22 mouse cellular contexts compared by ENCODE assay signal in the genomic region with DNA sequence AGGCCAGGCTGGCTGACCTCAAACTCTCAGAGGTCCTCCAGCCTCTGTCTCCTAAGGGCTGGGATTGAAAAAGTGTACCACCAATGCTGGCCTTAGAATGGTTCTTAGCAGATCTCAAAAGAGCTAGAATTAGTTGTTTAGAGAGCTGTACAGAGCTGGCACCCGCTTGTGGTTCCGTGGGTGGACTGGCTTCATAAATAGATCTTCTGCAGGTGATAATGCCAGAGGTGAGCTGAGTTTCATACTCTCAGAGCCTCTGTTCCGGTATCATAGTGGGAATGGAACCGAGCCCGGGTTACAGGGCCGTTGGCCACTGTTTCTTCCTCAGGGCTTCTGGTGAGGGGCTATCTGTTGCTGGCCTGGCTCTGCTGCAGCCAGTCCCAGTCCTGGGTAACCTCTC. TPM values are rescaled to one million over a fixed set of nuclear protein-coding genes. Genes with fewer than 3 reads are reported as not detected.
DNase-seq lines count a peak whose midpoint lies in the region; ATAC-seq and TF ChIP-seq lines count a peak whose summit lies in the region.
"Had no signal": no experiment of that assay in that cellular context is flagged by ENCODE, and none has a peak within 500 bp of the region (broad histone marks: within the 10 kb centered on the region; RNA-seq: fewer than 3 reads in every experiment).

No protein-coding gene starts in this region.

- intact Hi-C loops in heart, postnatal 36 days (cut with DNase I) = no loop called here

- 92% methylated on average over 6 of the region's 6 CpGs for WGBS in heart, embryonic 10.5 days
- 95% methylated on average over 6 of the region's 6 CpGs for WGBS in embryonic facial prominence, embryonic 10.5 days
- 88% methylated on average over 6 of the region's 6 CpGs for WGBS in small intestine, adult 2 months
- WGBS in kidney, embryonic 16.5 days = 95% methylated on average over 6 of the region's 6 CpGs

- H3K4me2 ChIP-seq in kidney, embryonic 16.5 days (replicated peaks; ENCODE audit: low read depth, low read length) = no peak overlapping the region
- H3K4me2 ChIP-seq: embryonic facial prominence, embryonic 13.5 days; forebrain, embryonic 12.5 days; heart, embryonic 12.5 days; hindbrain, embryonic 15.5 days had no signal

- TF ChIP-seq CTCF in E14TG2a.4 (conservative IDR thresholded peaks at IDR 0.05; ENCODE audit: low read length) = no peak
- TF ChIP-seq CTCF in small intestine, adult 2 months (IDR thresholded peaks at IDR 0.05; ENCODE audit: extremely low read depth, insufficient read length, insufficient replicate concordance, low read depth, low read length) = no peak

- no peak overlapping the region for H3K4me3 ChIP-seq in heart, embryonic 10.5 days
- H3K4me3 ChIP-seq in E14TG2a.4 (replicated peaks; ENCODE audit: low read length) = peak overlapping the region; percentile 37; the same call in 1 of the 2 replicates
- H3K4me3 ChIP-seq in embryonic facial prominence, embryonic 10.5 days = no peak overlapping the region
- H3K4me3 ChIP-seq in small intestine, adult 2 months (ENCODE audit: low read depth, low read length) = no peak overlapping the region
- H3K4me3 ChIP-seq in kidney, embryonic 16.5 days (ENCODE audit: low read length) = no peak overlapping the region
- H3K4me3 ChIP-seq: embryonic facial prominence, embryonic 13.5 days; forebrain, embryonic 12.5 days; heart, adult 2 months; heart, embryonic 12.5 days; hindbrain, embryonic 15.5 days had no signal

- no peak for TF ChIP-seq POLR2A in small intestine, adult 2 months (IDR thresholded peaks at IDR 0.05; ENCODE audit: low read depth, low read length)

- H3K4me1 ChIP-seq in heart, embryonic 10.5 days = peaks cover 39% of the 10 kb centered on the region
- peaks cover 71% of the 10 kb centered on the region for H3K4me1 ChIP-seq in E14TG2a.4 (replicated peaks; ENCODE audit: low read depth, low read length)
- H3K4me1 ChIP-seq in embryonic facial prominence, embryonic 10.5 days = peaks cover 40% of the 10 kb centered on the region
- peaks cover 27% of the 10 kb centered on the region; the same call in 1 of the 2 replicates for H3K4me1 ChIP-seq in small intestine, adult 2 months (ENCODE audit: control insufficient read depth, insufficient read depth, insufficient read length, low read length)
- H3K4me1 ChIP-seq in kidney, embryonic 16.5 days (ENCODE audit: insufficient read depth, low read length) = peaks cover 38% of the 10 kb centered on the region

- H3K27ac ChIP-seq in heart, embryonic 10.5 days = 0 out of 2 replicates have a peak overlapping the region, but pooled peaks have one; percentile 2
- 0 out of 2 replicates have a peak overlapping the region, but pooled peaks have one; percentile 30 for H3K27ac ChIP-seq in embryonic facial prominence, embryonic 10.5 days (replicated peaks)
- peak overlapping the region; percentile 45; the same call in 1 of the 2 replicates for H3K27ac ChIP-seq in small intestine, adult 2 months (ENCODE audit: insufficient read depth, low read depth, low read length)
- no peak overlapping the region for H3K27ac ChIP-seq in kidney, embryonic 16.5 days (ENCODE audit: low read length)
- H3K27ac ChIP-seq: embryonic facial prominence, embryonic 13.5 days; forebrain, embryonic 12.5 days; heart, adult 2 months; hindbrain, embryonic 15.5 days had no signal

- H3K9me3 ChIP-seq in heart, embryonic 10.5 days = no peaks in the 10 kb centered on the region
- H3K9me3 ChIP-seq in E14TG2a.4 (ENCODE audit: low read length) = no peaks in the 10 kb centered on the region
- no peaks in the 10 kb centered on the region for H3K9me3 ChIP-seq in embryonic facial prominence, embryonic 10.5 days
- no peaks in the 10 kb centered on the region for H3K9me3 ChIP-seq in kidney, embryonic 16.5 days (ENCODE audit: low read length)
- H3K9me3 ChIP-seq: embryonic facial prominence, embryonic 13.5 days; forebrain, embryonic 12.5 days; heart, embryonic 12.5 days; hindbrain, embryonic 15.5 days had no signal

- no peak for ATAC-seq in kidney, embryonic 16.5 days (ENCODE audit: low FRiP score, low TSS enrichment)
- ATAC-seq: forebrain, embryonic 16.5 days had no signal

- H3K9ac ChIP-seq in kidney, embryonic 16.5 days (replicated peaks; ENCODE audit: low read length) = no peak overlapping the region
- H3K9ac ChIP-seq: embryonic facial prominence, embryonic 13.5 days; forebrain, embryonic 12.5 days; heart, embryonic 12.5 days; hindbrain, embryonic 15.5 days had no signal

- no peaks in the 10 kb centered on the region for H3K27me3 ChIP-seq in heart, embryonic 10.5 days (ENCODE audit: insufficient read depth, poor library complexity, severe bottlenecking)
- H3K27me3 ChIP-seq in E14TG2a.4 (ENCODE audit: insufficient read depth, low read length) = no peaks in the 10 kb centered on the region
- H3K27me3 ChIP-seq in embryonic facial prominence, embryonic 10.5 days (replicated peaks; ENCODE audit: low read depth, poor library complexity, severe bottlenecking) = no peaks in the 10 kb centered on the region
- H3K27me3 ChIP-seq in small intestine, adult 2 months (ENCODE audit: control insufficient read depth, insufficient read depth, low read length) = no peaks in the 10 kb centered on the region
- H3K27me3 ChIP-seq in kidney, embryonic 16.5 days (ENCODE audit: insufficient read depth, low read length) = no peaks in the 10 kb centered on the region
- H3K27me3 ChIP-seq: embryonic facial prominence, embryonic 13.5 days; heart, embryonic 12.5 days; hindbrain, embryonic 15.5 days had no signal

- no peak for DNase-seq in heart, embryonic 10.5 days (ENCODE audit: low spot score)
- no peak for DNase-seq in heart, postnatal 36 days
- no peak for DNase-seq in embryonic facial prominence, embryonic 10.5 days (ENCODE audit: low spot score)
- DNase-seq in testis, postnatal 10 days (ENCODE audit: low spot score) = no peak
- DNase-seq: adrenal gland, postnatal 10 days; cerebellum, adult 11-12 months; cerebellum, adult 9-10 months; cerebellum, postnatal 25 days; gastrocnemius, postnatal 10 days; heart, adult 2 months had no signal

- no peaks in the 10 kb centered on the region for H3K36me3 ChIP-seq in heart, embryonic 10.5 days
- no peaks in the 10 kb centered on the region for H3K36me3 ChIP-seq in E14TG2a.4 (ENCODE audit: insufficient read depth, low read length)
- no peaks in the 10 kb centered on the region for H3K36me3 ChIP-seq in embryonic facial prominence, embryonic 10.5 days (replicated peaks)
- H3K36me3 ChIP-seq in small intestine, adult 2 months (ENCODE audit: control insufficient read depth, insufficient read depth, low read length) = no peaks in the 10 kb centered on the region
- no peaks in the 10 kb centered on the region for H3K36me3 ChIP-seq in kidney, embryonic 16.5 days (ENCODE audit: insufficient read depth, low read length)
- H3K36me3 ChIP-seq: embryonic facial prominence, embryonic 13.5 days; forebrain, embryonic 12.5 days; heart, embryonic 12.5 days; hindbrain, embryonic 15.5 days had no signal

RNA-seq across cellular contexts. Expression of gene Lax1, which starts 1.1 kb away (rescaled TPM):
- 0.26 and 0.53 TPM in 2 replicates for polyA plus RNA-seq in heart, embryonic 10.5 days (2016; fragmentation: Nextera tagmentation; extraction: Ambion mirVana)
- under 1 TPM; 0.22 to 0.33 TPM for total RNA-seq in heart, postnatal 36 days (2021)
- 0.16 and 0.39 TPM in 2 replicates for polyA plus RNA-seq in embryonic facial prominence, embryonic 10.5 days (2016; fragmentation: Nextera tagmentation; extraction: Ambion mirVana)
- 4.3 and 8.2 TPM in 2 replicates for polyA plus RNA-seq in small intestine, adult 2 months (2012; rRNA removed)
- 0.50 and 0.60 TPM in 2 replicates for polyA plus RNA-seq in kidney, embryonic 16.5 days (2015; fragmentation: Nextera tagmentation; extraction: Ambion mirVana)
- polyA plus RNA-seq: C2C12; forebrain, embryonic 16.5 days had no signal

RNA-seq across cellular contexts. Expression of gene Gm38394, which starts 29.9 kb away (rescaled TPM):
- polyA plus RNA-seq in heart, embryonic 10.5 days (2016; fragmentation: Nextera tagmentation; extraction: Ambion mirVana) = 4.5 TPM in 2 replicates
- 10 to 100 TPM; 17.8 to 18.4 TPM for total RNA-seq in heart, postnatal 36 days (2021)
- polyA plus RNA-seq in embryonic facial prominence, embryonic 10.5 days (2016; fragmentation: Nextera tagmentation; extraction: Ambion mirVana) = 5.0 and 6.3 TPM in 2 replicates
- polyA plus RNA-seq in small intestine, adult 2 months (2012; rRNA removed) = 0.29 and 1.1 TPM in 2 replicates
- polyA plus RNA-seq in kidney, embryonic 16.5 days (2015; fragmentation: Nextera tagmentation; extraction: Ambion mirVana) = 4.1 and 4.9 TPM in 2 replicates

RNA-seq across cellular contexts. Expression of gene Zbed6, which starts 30.4 kb away (rescaled TPM):
- not detected in 2 replicates for polyA plus RNA-seq in heart, embryonic 10.5 days (2016; fragmentation: Nextera tagmentation; extraction: Ambion mirVana)
- 1 to 10 TPM; 2.8 to 5.0 TPM for total RNA-seq in heart, postnatal 36 days (2021)
- polyA plus RNA-seq in embryonic facial prominence, embryonic 10.5 days (2016; fragmentation: Nextera tagmentation; extraction: Ambion mirVana) = not detected in 2 replicates
- 0.61 and 1.0 TPM in 2 replicates for polyA plus RNA-seq in small intestine, adult 2 months (2012; rRNA removed)
- polyA plus RNA-seq in kidney, embryonic 16.5 days (2015; fragmentation: Nextera tagmentation; extraction: Ambion mirVana) = not detected in 2 replicates
- polyA plus RNA-seq: embryonic facial prominence, embryonic 13.5 days; forebrain, embryonic 12.5 days; forebrain, embryonic 16.5 days; heart, embryonic 12.5 days; heart, embryonic 16.5 days; hindbrain, embryonic 11.5 days; hindbrain, embryonic 15.5 days; intestine, embryonic 14.5 days had no signal
